Mouse (Mus musculus) heart, adult 2 months (tissue): Measurements from ENCODE around the gene Pde8a. TPM values are rescaled to one million over a fixed set of nuclear protein-coding genes. Genes with fewer than 3 reads are reported as not detected.
A peak's percentile ranks its signal among the peaks of the same experiment; 100 is the strongest.

Experiments
- DNase-seq, 2 experiments: peaks; one replicate each; pipeline ENCODE4 v3.0.0; 2021
- H3K27ac ChIP-seq: fragments of 200-600 bp; 2 replicates; pipeline ENCODE4 v1.8.1; 2022
- H3K27me3 ChIP-seq: fragments of 200-500 bp; 2 replicates; pipeline ENCODE4 v1.6.1; 2012; ENCODE audit warnings: mild to moderate bottlenecking, low read length, inconsistent platforms, mixed read lengths; ENCODE audit not compliant: control insufficient read depth, insufficient read depth
- H3K36me3 ChIP-seq: fragments of 200-500 bp; 2 replicates; pipeline ENCODE4 v1.6.1; 2012; ENCODE audit warnings: low read length, inconsistent platforms; ENCODE audit not compliant: control insufficient read depth, insufficient read depth
- H3K4me1 ChIP-seq: fragments of 200-500 bp; 2 replicates; pipeline ENCODE4 v1.6.1; 2011; ENCODE audit warnings: low read length; ENCODE audit not compliant: control insufficient read depth, insufficient read depth
- H3K4me3 ChIP-seq: fragments of 200-600 bp; 2 replicates; pipeline ENCODE4 v1.8.1; 2022
- H3K79me2 ChIP-seq: fragments of 200-500 bp; replicated peaks from 2 replicates; pipeline ENCODE4 v1.6.1; 2012; ENCODE audit warnings: mild to moderate bottlenecking, inconsistent platforms, low read length, moderate library complexity, mixed read lengths; ENCODE audit not compliant: control insufficient read depth, insufficient read depth
- H3K9ac ChIP-seq: fragments of 200-500 bp; 2 replicates; pipeline ENCODE4 v1.6.1; 2012; ENCODE audit warnings: low read depth, mild to moderate bottlenecking, control low read depth, inconsistent platforms, low read length, mixed read lengths
- CTCF ChIP-seq: fragments of 200-600 bp; IDR thresholded peaks from 2 replicates; pipeline ENCODE4 v1.8.1; 2022; ENCODE audit warnings: antibody characterized with exemption, mild to moderate bottlenecking, moderate library complexity
- EP300 ChIP-seq: fragments of 200-500 bp; IDR thresholded peaks from 2 replicates; pipeline ENCODE4 v1.6.1; 2011; ENCODE audit warnings: low read depth, low read length, control low read depth; ENCODE audit not compliant: insufficient read depth
- POLR2A ChIP-seq: fragments of 200-500 bp; IDR thresholded peaks from 2 replicates; pipeline ENCODE4 v1.6.1; 2011; ENCODE audit warnings: mild to moderate bottlenecking, low read depth, low read length, control low read depth; ENCODE audit not compliant: insufficient read depth
- WGBS: fragments of 180-500 bp; shearing (Covaris S2); methylation state at CpG from one replicate; pipeline ENCODE4 v1.1.7; 2018; 5-methylcytosine and 5-hydroxymethylcytosine counted together
- intact Hi-C: fragments of 180-260 bp; cut with DNase I; formaldehyde crosslinking; loops from one replicate; pipeline ENCODE4 v1.15.1; 2025
- polyA plus RNA-seq: library from polyadenylated mRNA; depleted of rRNA; stranded (reverse); fragments of >200 nt; gene quantifications from 2 replicates; pipeline ENCODE4 v1.2.3, GENCODE M21; 2012
- total RNA-seq, 2 experiments: library from RNA; stranded (reverse); gene quantifications; 2 replicates each; pipeline ENCODE4 v1.2.3; 2021

The Pde8a gene
- total and polyA plus RNA-seq, 3 experiments: 7.8 to 13.0 (median 12.2) TPM

GRCm38 (mm10) chr7:81208944-81209343 lies 4.5 kb upstream of the Pde8a start:
- intact Hi-C loops: loop anchor here (1.0 to 2.0 kb wide), 2 partner anchors 42 to 127 kb away; no protein-coding TSS in a partner anchor
- peak; percentile 67 to 81 for DNase-seq
- 31% methylated on average over 6 of the region's 6 CpGs for WGBS
- H3K9ac ChIP-seq: no peak overlapping the region
- H3K27ac ChIP-seq: no peak overlapping the region
- peaks cover 6% of the 10 kb centered on the region for H3K4me1 ChIP-seq
- H3K79me2 ChIP-seq: no peaks in the 10 kb centered on the region
- no peak overlapping the region for H3K4me3 ChIP-seq
- H3K36me3 ChIP-seq: no peaks in the 10 kb centered on the region
- TF ChIP-seq EP300 (0 out of 2 replicates have a peak, but pooled peaks have one; percentile 31), CTCF (peak; percentile 95), POLR2A (no peak)
- H3K27me3 ChIP-seq: no peaks in the 10 kb centered on the region

GRCm38 (mm10) chr7:81209979-81210685 lies 3.3 kb upstream of the Pde8a start:
- TF ChIP-seq POLR2A (no peak), EP300 (no peak), CTCF (no peak)
- Histone ChIP-seq H3K27me3 (no peaks in the 10 kb centered on the region), H3K36me3 (no peaks in the 10 kb centered on the region), H3K9ac (no peak overlapping the region), H3K27ac (no peak overlapping the region), H3K79me2 (no peaks in the 10 kb centered on the region), H3K4me3 (no peak overlapping the region), H3K4me1 (peaks cover 6% of the 10 kb centered on the region)
- intact Hi-C loops: loop anchor here (1.0 to 5.0 kb wide), 4 partner anchors 43 to 218 kb away; partner anchors contain the start of gene Zfp592
- 56% methylated on average over 12 of the region's 12 CpGs for WGBS
- no peak for DNase-seq

- 19% methylated on average over 8 of the region's 8 CpGs for WGBS
- Histone ChIP-seq H3K9ac (no peak overlapping the region), H3K4me3 (peak overlapping the region; percentile 74), H3K27me3 (no peaks in the 10 kb centered on the region), H3K36me3 (no peaks in the 10 kb centered on the region), H3K27ac (peak overlapping the region; percentile 98), H3K4me1 (peaks cover 9% of the 10 kb centered on the region), H3K79me2 (no peaks in the 10 kb centered on the region)
- intact Hi-C loops: loop anchor here (5.0 kb wide), 2 partner anchors 81 to 219 kb away; partner anchors contain the start of gene Zfp592
- no peak for TF ChIP-seq EP300
- TF ChIP-seq POLR2A: 0 out of 2 replicates have a peak, but pooled peaks have one; percentile 15
- peak; percentile 49 to 51 for DNase-seq
Measured at GRCm38 (mm10) chr7:81211760-81212159, 1.6 kb upstream of the Pde8a start.

GRCm38 (mm10) chr7:81212261-81212681 lies 1.1 kb upstream of the Pde8a start:
- Histone ChIP-seq H3K4me3 (peak overlapping the region; percentile 74), H3K27me3 (no peaks in the 10 kb centered on the region), H3K27ac (peak overlapping the region; percentile 98), H3K4me1 (peaks cover 9% of the 10 kb centered on the region), H3K9ac (peak overlapping the region; percentile 63), H3K36me3 (no peaks in the 10 kb centered on the region), H3K79me2 (no peaks in the 10 kb centered on the region)
- intact Hi-C loops: loop anchor here (5.0 kb wide), 2 partner anchors 80 to 220 kb away; partner anchors contain the start of gene Zfp592
- DNase-seq: peak; percentile 83 to 87
- WGBS: 2% methylated on average over 22 of the region's 22 CpGs
- no peak for TF ChIP-seq CTCF
- TF ChIP-seq POLR2A: peak; percentile 26; the same call in 1 of the 2 replicates
- peak; percentile 63; the same call in 1 of the 2 replicates for TF ChIP-seq EP300

GRCm38 (mm10) chr7:81212697-81213346 lies 574 bp upstream of the Pde8a start:
- peaks cover 9% of the 10 kb centered on the region for H3K4me1 ChIP-seq
- peak; percentile 98 to 99 for DNase-seq
- peak overlapping the region; percentile 96 for H3K9ac ChIP-seq
- peak; percentile 88 for TF ChIP-seq POLR2A
- TF ChIP-seq CTCF: peak; percentile 57
- TF ChIP-seq EP300: peak; percentile 31; the same call in 1 of the 2 replicates
- under 1% methylated on average over 57 of the region's 57 CpGs for WGBS
- H3K4me3 ChIP-seq: peak overlapping the region; percentile 74
- no peaks in the 10 kb centered on the region for H3K27me3 ChIP-seq
- no peaks in the 10 kb centered on the region for H3K79me2 ChIP-seq
- no peaks in the 10 kb centered on the region for H3K36me3 ChIP-seq
- H3K27ac ChIP-seq: peak overlapping the region; percentile 98
- intact Hi-C loops: loop anchor here (5.0 kb wide), 2 partner anchors 79 to 221 kb away; partner anchors contain the start of gene Zfp592
